ENCODE assay signal across 7 mouse cellular contexts in genomic region chr6:116650406-116650805, GRCm38 (mm10). TPM values are rescaled to one million over a fixed set of nuclear protein-coding genes. Genes with fewer than 3 reads are reported as not detected.
A peak's percentile ranks its signal among the peaks of the same experiment; 100 is the strongest.
DNase-seq lines count a peak whose midpoint lies in the region; ATAC-seq lines count a peak whose summit lies in the region.

Depp1 (plus strand) TSS chr6:116650609.

- peaks cover 14% of the 10 kb centered on the region for H3K4me1 ChIP-seq in hindbrain, embryonic 13.5 days (replicated peaks)
- H3K4me1 ChIP-seq in stomach, embryonic 16.5 days (ENCODE audit: control insufficient read depth, insufficient read depth, low read length) = peaks cover 14% of the 10 kb centered on the region

- DNase-seq in adrenal gland, adult 8-10 months = peak; percentile 39
- DNase-seq in fibroblast of lung, adult 2 months (ENCODE audit: low read depth) = peak; percentile 86
- DNase-seq in liver = peak; percentile 38
- DNase-seq in cerebellum, adult 18-20 months = no peak

- no peaks in the 10 kb centered on the region for H3K9me3 ChIP-seq in hindbrain, embryonic 13.5 days
- no peaks in the 10 kb centered on the region for H3K9me3 ChIP-seq in stomach, embryonic 16.5 days (replicated peaks; ENCODE audit: control insufficient read depth, low read length)

- 44% methylated on average over 6 of the region's 6 CpGs for WGBS in hindbrain, embryonic 13.5 days
- 7% methylated on average over 6 of the region's 6 CpGs for WGBS in stomach, embryonic 16.5 days

- no peak within 1 kb of the TSS for H3K27ac ChIP-seq in hindbrain, embryonic 13.5 days
- peak within 1 kb of the TSS; percentile 83 for H3K27ac ChIP-seq in stomach, embryonic 16.5 days (ENCODE audit: low read length)

- H3K9ac ChIP-seq in hindbrain, embryonic 13.5 days = 0 out of 2 replicates have a peak within 1 kb of the TSS, but pooled peaks have one; percentile 39
- H3K9ac ChIP-seq in stomach, embryonic 16.5 days (ENCODE audit: low read length) = peak within 1 kb of the TSS; percentile 65

- H3K27me3 ChIP-seq in hindbrain, embryonic 13.5 days = no peaks in the 10 kb centered on the region
- H3K27me3 ChIP-seq in stomach, embryonic 16.5 days (ENCODE audit: control insufficient read depth, insufficient read depth, low read length) = no peaks in the 10 kb centered on the region

- H3K36me3 ChIP-seq in hindbrain, embryonic 13.5 days = 0 out of 2 replicates have a peak, but pooled peaks cover 14% of the 10 kb centered on the region
- no peaks in the 10 kb centered on the region for H3K36me3 ChIP-seq in stomach, embryonic 16.5 days (ENCODE audit: control insufficient read depth, insufficient read depth, low read length)

- H3K4me2 ChIP-seq in hindbrain, embryonic 13.5 days = no peak within 1 kb of the TSS
- H3K4me2 ChIP-seq in stomach, embryonic 16.5 days (ENCODE audit: low read depth, low read length) = peak within 1 kb of the TSS; percentile 45

- no peak for ATAC-seq in hindbrain, embryonic 13.5 days (ENCODE audit: low FRiP score)
- ATAC-seq in stomach, embryonic 16.5 days (ENCODE audit: insufficient read depth, low FRiP score) = peak; percentile 90
- no peak for ATAC-seq in frontal cortex, adult (ENCODE audit: low TSS enrichment)

- H3K4me3 ChIP-seq in hindbrain, embryonic 13.5 days = no peak within 1 kb of the TSS
- peak within 1 kb of the TSS; percentile 37 for H3K4me3 ChIP-seq in stomach, embryonic 16.5 days (replicated peaks; ENCODE audit: low read length)

RNA-seq across cellular contexts. Expression of gene Depp1, which starts in this region (rescaled TPM):
- total RNA-seq in adrenal gland, adult 8-10 months (2022) = 1 to 10 TPM; 2.2 to 5.3 (median 4.0) TPM
- 8.0 and 9.2 TPM in 2 replicates for polyA plus RNA-seq in hindbrain, embryonic 13.5 days (2015; fragmentation: Nextera tagmentation; extraction: Ambion mirVana)
- polyA plus RNA-seq in stomach, embryonic 16.5 days (2015; fragmentation: Nextera tagmentation; extraction: Ambion mirVana) = 30.6 and 40.4 TPM in 2 replicates

Comparison
In these comparisons a context has a peak if more than half of its experiments do, and no peak if none do; other contexts are left out.
1. DNase-seq: peak in adrenal gland, adult 8-10 months (single experiment), fibroblast of lung, adult 2 months (single experiment) and liver (single experiment); none in cerebellum, adult 18-20 months (0 of 2).